15 mouse cellular contexts compared by ENCODE assay signal in the genomic region with DNA sequence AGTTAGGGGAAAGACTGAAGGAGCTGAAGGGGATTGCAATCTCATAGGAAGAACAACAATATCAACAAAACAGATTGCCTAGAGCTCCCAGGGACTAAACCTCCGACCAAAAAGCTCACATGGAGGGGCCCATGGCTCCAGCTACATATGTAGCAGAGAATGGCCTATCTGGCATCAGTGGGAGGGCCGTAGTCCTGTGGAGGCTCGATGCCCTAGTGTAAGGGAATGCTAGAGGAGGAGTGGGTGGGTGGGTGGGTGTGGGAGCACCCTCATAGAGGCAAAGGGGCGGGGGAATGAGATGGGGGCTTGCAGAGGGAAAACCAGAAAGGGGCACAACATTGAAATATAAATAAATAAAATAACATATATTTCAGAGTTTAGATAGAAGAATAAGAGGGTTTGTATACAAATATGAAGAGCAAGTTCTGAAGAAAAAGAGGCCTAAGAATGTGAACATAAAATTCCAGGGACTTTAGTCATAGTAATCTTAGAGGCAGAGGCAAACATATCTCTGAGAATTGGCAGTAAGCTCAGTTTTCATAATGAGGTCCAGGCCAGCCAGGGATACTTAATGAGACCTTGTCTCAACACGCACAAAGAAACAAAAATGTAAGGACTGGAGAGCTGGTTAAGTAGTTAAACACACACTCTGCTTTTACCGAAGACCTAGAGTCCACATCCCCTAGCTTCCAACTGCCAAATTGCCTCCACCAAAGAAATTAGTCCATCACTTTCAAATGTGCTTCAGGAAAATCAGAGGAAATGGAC.
DNase-seq lines count a peak whose midpoint lies in the region; ATAC-seq and TF ChIP-seq lines count a peak whose summit lies in the region.
"Had no signal": no experiment of that assay in that cellular context is flagged by ENCODE, and none has a peak within 500 bp of the region (broad histone marks: within the 10 kb centered on the region; RNA-seq: fewer than 3 reads in every experiment).

No protein-coding gene starts in this region.

- peak in 1 of 2 experiments; percentile 17 for DNase-seq in heart, adult 2 months
- no peak for DNase-seq in heart, postnatal 14 days
- DNase-seq in lung, postnatal 36 days, result no peak
- peak; percentile 36 for DNase-seq in fibroblast of lung, adult 2 months (ENCODE audit: low read depth)
- DNase-seq in layer of hippocampus, adult 9-11 months, result no peak
- DNase-seq in adrenal gland, postnatal 4 days (ENCODE audit: low spot score in 2 of 2), result no peak
- DNase-seq: adrenal gland, postnatal 10 days; cerebellum, adult 9-10 months; kidney, postnatal 14 days had no signal

- no peak overlapping the region for H3K4me3 ChIP-seq in heart, adult 2 months
- H3K4me3 ChIP-seq in lung, embryonic 16.5 days (ENCODE audit: low read length), result no peak overlapping the region
- no peak overlapping the region for H3K4me3 ChIP-seq in limb, embryonic 15.5 days
- H3K4me3 ChIP-seq: hindbrain, embryonic 12.5 days; megakaryocyte, embryonic 14.5 days had no signal

- H3K9ac ChIP-seq in heart, adult 2 months (ENCODE audit: low read depth, low read length), result no peak overlapping the region
- no peak overlapping the region for H3K9ac ChIP-seq in lung, embryonic 16.5 days (ENCODE audit: low read length)
- no peak overlapping the region for H3K9ac ChIP-seq in limb, embryonic 15.5 days
- H3K9ac ChIP-seq: hindbrain, embryonic 12.5 days; liver, embryonic 14.5 days had no signal

- peak; percentile 93 for ATAC-seq in lung, embryonic 16.5 days (ENCODE audit: low read depth)
- ATAC-seq in limb, embryonic 15.5 days (ENCODE audit: insufficient number of reproducible peaks, low FRiP score, low TSS enrichment, low read depth), result no peak
- ATAC-seq: midbrain, embryonic 16.5 days had no signal

- no peaks in the 10 kb centered on the region for H3K27me3 ChIP-seq in heart, adult 2 months (ENCODE audit: control insufficient read depth, insufficient read depth, low read length)
- H3K27me3 ChIP-seq in lung, embryonic 16.5 days (ENCODE audit: control insufficient read depth, insufficient read depth, low read depth, low read length), result no peaks in the 10 kb centered on the region
- H3K27me3 ChIP-seq in limb, embryonic 15.5 days, result no peaks in the 10 kb centered on the region
- H3K27me3 ChIP-seq: hindbrain, embryonic 12.5 days; megakaryocyte, embryonic 14.5 days had no signal

- no peak for TF ChIP-seq POLR2A in heart, adult 2 months (IDR thresholded peaks at IDR 0.05; ENCODE audit: insufficient read depth, low read depth, low read length)

- no peak overlapping the region for H3K4me2 ChIP-seq in lung, embryonic 16.5 days (ENCODE audit: low read depth, low read length)
- H3K4me2 ChIP-seq in limb, embryonic 15.5 days, result no peak overlapping the region
- H3K4me2 ChIP-seq: hindbrain, embryonic 12.5 days had no signal

- peak; percentile 31 for TF ChIP-seq CTCF in heart, adult 2 months (IDR thresholded peaks at IDR 0.05)

- peak overlapping the region; percentile 41; the same call in 1 of the 2 replicates for H3K27ac ChIP-seq in heart, adult 2 months
- H3K27ac ChIP-seq in lung, embryonic 16.5 days (ENCODE audit: low read length), result peak overlapping the region; percentile 56
- 0 out of 2 replicates have a peak overlapping the region, but pooled peaks have one; percentile 47 for H3K27ac ChIP-seq in limb, embryonic 15.5 days
- H3K27ac ChIP-seq: hindbrain, embryonic 12.5 days; liver, embryonic 14.5 days had no signal

- no peak for TF ChIP-seq EP300 in heart, adult 2 months (IDR thresholded peaks at IDR 0.05; ENCODE audit: insufficient read depth, low read depth, low read length)

- WGBS in heart, adult 2 months, result 50% methylated on average over 6 of the region's 6 CpGs
- 51% methylated on average over 6 of the region's 6 CpGs for WGBS in lung, embryonic 16.5 days
- 59% methylated on average over 6 of the region's 6 CpGs for WGBS in limb, embryonic 15.5 days

- H3K36me3 ChIP-seq in heart, adult 2 months (ENCODE audit: control insufficient read depth, insufficient read depth, low read length), result no peaks in the 10 kb centered on the region; the same call in 1 of the 2 replicates
- no peaks in the 10 kb centered on the region for H3K36me3 ChIP-seq in lung, embryonic 16.5 days (ENCODE audit: control insufficient read depth, insufficient read depth, low read length)
- H3K36me3 ChIP-seq in limb, embryonic 15.5 days, result no peaks in the 10 kb centered on the region
- H3K36me3 ChIP-seq: hindbrain, embryonic 12.5 days had no signal

- H3K79me2 ChIP-seq in heart, adult 2 months (replicated peaks; ENCODE audit: control insufficient read depth, insufficient read depth, low read length), result no peaks in the 10 kb centered on the region

- H3K9me3 ChIP-seq in lung, embryonic 16.5 days (ENCODE audit: control insufficient read depth, low read length), result no peaks in the 10 kb centered on the region
- H3K9me3 ChIP-seq in limb, embryonic 15.5 days, result no peaks in the 10 kb centered on the region
- H3K9me3 ChIP-seq: hindbrain, embryonic 12.5 days; megakaryocyte, embryonic 14.5 days had no signal

- peaks cover 4% of the 10 kb centered on the region for H3K4me1 ChIP-seq in heart, adult 2 months (ENCODE audit: control insufficient read depth, insufficient read depth, low read length)
- peaks cover 13% of the 10 kb centered on the region for H3K4me1 ChIP-seq in lung, embryonic 16.5 days (replicated peaks; ENCODE audit: control insufficient read depth, insufficient read depth, low read length)
- H3K4me1 ChIP-seq in limb, embryonic 15.5 days, result no peaks in the 10 kb centered on the region
- H3K4me1 ChIP-seq: hindbrain, embryonic 12.5 days; megakaryocyte, embryonic 14.5 days had no signal

- intact Hi-C loops in heart, adult 2 months (cut with DNase I), result no loop called here
- intact Hi-C loops in heart, postnatal 14 days (cut with DNase I), result no loop called here
